Mouse (Mus musculus) cerebellum, adult 2 months (tissue): ENCODE measurements at regions not wholly inside any gene's neighbourhood (a gene's known extent, or its start where the extent isn't known, plus 50 kb on each side); places are given as distances from the start of the nearest gene placed in this dataset.

Source experiments
- CTCF ChIP-seq: fragments of 200-500 bp; IDR thresholded peaks from 2 replicates; pipeline ENCODE4 v1.5.1; 2011; ENCODE audit warnings: low read depth, mild to moderate bottlenecking, control low read depth, low read length, moderate library complexity, borderline replicate concordance; ENCODE audit not compliant: insufficient read depth
- POLR2A ChIP-seq: fragments of 200-500 bp; IDR thresholded peaks from 2 replicates; pipeline ENCODE4 v1.6.1; 2011; ENCODE audit warnings: low read length, control low read depth, borderline replicate concordance; ENCODE audit not compliant: insufficient read depth

GRCm38 (mm10) chr15:6029214-6029613, 270.4 kb upstream of the Dab2 start:
- TF ChIP-seq POLR2A (no peak), CTCF (no peak)
